Mouse (Mus musculus): ENCODE data around the gene Olfr223. TPM values are rescaled to one million over a fixed set of nuclear protein-coding genes. Genes with fewer than 3 reads are reported as not detected.
"Not testable (repeated sequence)": the region's sequence is repeated elsewhere in the genome, so short reads cannot be mapped to it uniquely, and the experiment has no call there.

Olfr223 gene
- polyA plus RNA-seq, 1 experiment from 2014 or later: not detected

DNA sequence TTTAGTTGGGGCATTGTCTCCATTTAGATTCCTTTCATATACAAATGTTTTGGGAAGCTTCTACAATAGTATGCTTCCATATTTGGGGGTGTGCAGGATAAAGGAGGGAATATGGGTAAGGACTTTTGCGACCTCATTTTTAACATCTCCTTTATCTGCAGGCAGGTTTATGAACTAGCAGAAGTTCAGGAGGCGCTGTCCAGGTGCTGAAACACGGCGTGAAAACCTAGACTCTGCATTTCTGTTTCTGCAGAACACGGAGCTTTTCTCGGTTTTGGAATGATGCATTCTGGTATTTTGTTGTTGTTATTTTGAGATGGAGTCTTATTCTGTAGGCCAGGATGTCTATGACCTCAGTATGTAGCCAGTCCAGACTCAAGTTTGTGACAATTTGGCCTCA lies 8.6 kb downstream of the Olfr223 start:
- H3K4me1 ChIP-seq (replicated peaks): no peaks in the 10 kb centered on the region
- no peak overlapping the region for H3K27ac ChIP-seq
- 40% methylated on average over 6 of the region's 6 CpGs for WGBS
- no peak overlapping the region for H3K4me3 ChIP-seq (replicated peaks)
- H3K4me2 ChIP-seq (replicated peaks): no peak overlapping the region
- no peak overlapping the region for H3K9ac ChIP-seq (replicated peaks)
- no peaks in the 10 kb centered on the region for H3K9me3 ChIP-seq
- no peaks in the 10 kb centered on the region for H3K27me3 ChIP-seq
- no peak for ATAC-seq
- H3K36me3 ChIP-seq: no peaks in the 10 kb centered on the region

DNA sequence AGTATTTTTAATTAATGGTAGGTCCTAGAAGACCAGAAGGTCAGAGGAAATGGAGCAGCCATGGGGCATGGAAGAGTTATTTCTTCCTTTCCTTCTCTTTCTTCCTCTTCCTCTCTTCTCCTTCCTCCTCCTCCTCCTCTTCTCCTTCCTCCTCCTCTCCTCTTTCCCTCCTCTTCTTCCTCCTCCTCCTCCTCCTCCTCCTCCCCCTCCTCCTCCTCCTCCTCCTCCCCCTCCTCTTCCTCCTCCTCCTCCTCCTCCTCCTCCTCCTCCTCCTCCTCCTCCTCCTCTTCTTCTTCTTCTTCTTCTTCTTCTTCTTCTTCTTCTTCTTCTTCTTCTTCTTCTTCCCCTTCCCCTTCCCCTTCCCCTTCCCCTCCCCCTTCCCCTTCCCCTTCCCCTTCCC lies 17.0 kb downstream of the Olfr223 start, which contains the start of gene Olfr222:
TSS of gene Olfr222 (minus strand) at position 101 of the 400 bp plus-strand sequence.
- H3K4me1 ChIP-seq (replicated peaks); H3K9ac ChIP-seq (replicated peaks); H3K4me3 ChIP-seq (replicated peaks); ATAC-seq; H3K27ac ChIP-seq; H3K36me3 ChIP-seq; H3K9me3 ChIP-seq; H3K4me2 ChIP-seq (replicated peaks); H3K27me3 ChIP-seq: not testable (repeated sequence)

DNA sequence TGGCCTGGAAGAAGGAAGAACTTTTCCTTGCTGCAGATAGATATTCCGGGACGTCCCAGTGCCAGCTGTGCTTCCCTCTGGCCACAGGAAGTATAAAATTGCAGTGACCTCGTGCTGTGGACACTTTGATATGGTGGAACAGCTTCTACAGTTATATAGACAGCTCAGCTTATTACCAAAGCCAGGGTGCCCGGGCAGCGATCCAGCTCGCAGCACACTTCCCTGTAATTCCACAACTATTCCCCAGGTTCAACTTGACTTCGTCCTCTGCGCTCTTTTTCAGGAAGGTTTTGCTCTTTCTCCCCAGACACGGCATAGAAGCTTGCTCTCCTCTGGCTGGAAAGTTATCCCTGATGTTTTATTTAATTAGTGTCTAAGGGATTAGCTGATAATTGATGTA lies 17.4 kb downstream of the Olfr223 start:
- Histone ChIP-seq H3K4me1 (replicated peaks) (no peaks in the 10 kb centered on the region), H3K4me2 (replicated peaks) (no peak overlapping the region), H3K27me3 (no peaks in the 10 kb centered on the region), H3K27ac (no peak overlapping the region), H3K4me3 (replicated peaks) (no peak overlapping the region), H3K36me3 (no peaks in the 10 kb centered on the region), H3K9ac (replicated peaks) (no peak overlapping the region), H3K9me3 (no peaks in the 10 kb centered on the region)
- 74% methylated on average over 9 of the region's 9 CpGs for WGBS
- ATAC-seq: no peak

DNA sequence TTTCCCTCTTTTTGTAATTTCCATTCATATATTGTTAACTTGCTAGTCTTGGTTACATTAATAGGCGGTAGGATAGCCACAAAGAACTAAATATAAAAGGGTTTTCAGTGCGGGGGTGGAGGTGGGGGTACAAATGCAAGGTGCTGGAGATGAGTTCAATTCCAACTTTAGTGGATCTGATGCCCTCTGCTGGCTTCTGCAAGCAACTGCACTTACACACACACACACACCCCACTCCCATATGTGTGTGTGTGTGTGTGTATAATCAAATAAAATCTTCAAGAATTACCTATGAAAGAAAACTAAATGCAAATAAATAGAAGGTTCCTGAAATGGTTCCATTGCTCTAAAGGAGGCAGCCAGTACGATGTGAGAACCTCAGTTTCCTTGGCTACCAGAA lies 23.8 kb downstream of the Olfr223 start:
- no peak for ATAC-seq
- H3K9me3 ChIP-seq: no peaks in the 10 kb centered on the region
- WGBS: 63% methylated on average over 3 of the region's 3 CpGs
- H3K36me3 ChIP-seq: no peaks in the 10 kb centered on the region
- no peaks in the 10 kb centered on the region for H3K4me1 ChIP-seq (replicated peaks)
- H3K4me3 ChIP-seq (replicated peaks): no peak overlapping the region
- H3K4me2 ChIP-seq (replicated peaks): no peak overlapping the region
- H3K9ac ChIP-seq (replicated peaks): no peak overlapping the region
- H3K27ac ChIP-seq: no peak overlapping the region
- no peaks in the 10 kb centered on the region for H3K27me3 ChIP-seq

DNA sequence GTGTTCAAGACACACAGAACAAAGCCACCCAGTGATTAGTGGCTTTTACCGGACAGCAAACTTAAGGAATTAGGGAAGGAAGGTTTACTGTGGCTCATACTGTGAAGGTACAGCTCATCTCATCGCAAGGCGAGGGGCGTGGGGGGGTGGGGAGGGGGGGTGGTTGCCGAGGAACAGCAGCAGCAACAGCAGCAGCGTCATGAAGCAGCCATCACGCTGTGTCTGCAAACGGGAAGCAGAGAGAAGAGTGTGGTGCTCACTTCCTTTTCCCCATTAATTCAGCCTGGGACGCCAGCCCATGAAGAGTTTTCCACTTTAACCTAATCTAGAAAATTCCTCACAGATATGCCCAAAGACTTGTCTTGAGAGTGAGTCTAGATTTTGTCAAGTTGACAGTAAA lies 30.3 kb downstream of the Olfr223 start:
- Histone ChIP-seq H3K27ac (no peak overlapping the region), H3K9ac (replicated peaks) (no peak overlapping the region), H3K4me3 (replicated peaks) (no peak overlapping the region), H3K27me3 (no peaks in the 10 kb centered on the region), H3K9me3 (no peaks in the 10 kb centered on the region), H3K4me1 (replicated peaks) (no peaks in the 10 kb centered on the region), H3K4me2 (replicated peaks) (no peak overlapping the region), H3K36me3 (no peaks in the 10 kb centered on the region)
- ATAC-seq: no peak
- 61% methylated on average over 9 of the region's 9 CpGs for WGBS

DNA sequence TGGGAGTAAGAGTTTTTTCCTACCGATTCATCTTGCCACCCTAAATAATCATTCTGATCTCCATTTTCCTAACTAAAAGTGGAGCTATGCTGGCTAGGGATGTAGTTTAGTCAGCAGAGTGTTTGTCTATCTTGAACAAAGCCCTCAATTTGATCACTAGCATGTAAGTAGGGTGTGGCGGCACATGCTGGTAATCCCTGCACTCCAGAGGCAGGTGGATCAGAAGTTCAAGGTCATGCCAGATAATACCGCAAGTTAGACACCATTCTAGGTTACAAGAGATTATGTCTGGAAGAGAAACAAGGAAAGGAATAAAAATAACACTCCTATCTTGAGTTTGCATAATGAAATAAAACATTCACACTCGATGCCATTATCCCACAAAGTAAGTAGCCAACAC lies 30.8 kb downstream of the Olfr223 start:
- Histone ChIP-seq H3K4me3 (replicated peaks) (no peak overlapping the region), H3K4me1 (replicated peaks) (no peaks in the 10 kb centered on the region), H3K27me3 (no peaks in the 10 kb centered on the region), H3K27ac (no peak overlapping the region), H3K4me2 (replicated peaks) (no peak overlapping the region), H3K9me3 (no peaks in the 10 kb centered on the region), H3K9ac (replicated peaks) (no peak overlapping the region), H3K36me3 (no peaks in the 10 kb centered on the region)
- no peak for ATAC-seq
- 95% methylated on average over 4 of the region's 4 CpGs for WGBS

DNA sequence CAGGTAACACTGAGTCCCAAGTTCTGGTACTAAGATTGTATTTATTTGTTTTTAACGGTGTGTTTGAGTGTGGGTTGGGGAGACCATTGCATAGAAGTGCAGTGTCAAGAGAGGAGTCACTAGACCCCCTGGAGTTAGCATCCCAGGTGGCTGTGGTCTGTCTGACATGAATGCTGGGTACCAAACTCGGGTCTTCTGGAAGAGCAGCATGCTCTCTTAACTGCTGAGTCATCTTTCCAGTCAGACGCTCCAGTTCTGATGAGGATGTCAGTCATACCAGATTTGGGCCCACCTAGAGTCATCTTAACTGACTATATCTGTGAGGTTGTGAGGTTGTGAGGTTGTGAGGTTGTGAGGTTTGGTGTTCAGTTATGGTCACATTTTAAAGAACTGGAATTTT lies 32.2 kb downstream of the Olfr223 start:
- ATAC-seq: no peak
- H3K9me3 ChIP-seq: no peaks in the 10 kb centered on the region
- no peak overlapping the region for H3K27ac ChIP-seq
- 68% methylated on average over 3 of the region's 3 CpGs for WGBS
- no peaks in the 10 kb centered on the region for H3K36me3 ChIP-seq
- H3K9ac ChIP-seq (replicated peaks): no peak overlapping the region
- H3K4me3 ChIP-seq (replicated peaks): no peak overlapping the region
- H3K4me2 ChIP-seq (replicated peaks): no peak overlapping the region
- no peaks in the 10 kb centered on the region for H3K27me3 ChIP-seq
- H3K4me1 ChIP-seq (replicated peaks): no peaks in the 10 kb centered on the region

DNA sequence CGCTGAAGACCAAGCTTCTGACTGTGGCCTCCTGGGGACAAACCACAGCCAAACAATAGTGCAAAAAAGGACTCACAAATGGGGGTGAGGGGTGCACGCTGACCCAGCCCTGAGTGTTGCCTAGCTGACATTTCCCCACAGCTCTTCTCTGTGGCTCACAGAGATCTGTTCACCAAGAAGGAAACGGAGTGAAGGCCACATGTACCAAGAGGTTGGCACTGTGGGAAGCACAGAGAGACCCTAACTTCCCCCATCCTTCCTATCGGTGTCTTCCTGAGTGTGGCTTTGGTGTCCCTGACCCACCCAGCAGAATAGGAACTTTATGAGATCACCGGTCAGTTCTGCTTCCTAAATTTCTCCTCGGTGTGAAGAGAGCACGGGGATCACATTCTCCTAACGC lies 38.6 kb downstream of the Olfr223 start:
- no peaks in the 10 kb centered on the region for H3K4me1 ChIP-seq (replicated peaks)
- H3K36me3 ChIP-seq: no peaks in the 10 kb centered on the region
- no peaks in the 10 kb centered on the region for H3K9me3 ChIP-seq
- no peak overlapping the region for H3K4me2 ChIP-seq (replicated peaks)
- H3K4me3 ChIP-seq (replicated peaks): no peak overlapping the region
- no peaks in the 10 kb centered on the region for H3K27me3 ChIP-seq
- no peak for ATAC-seq
- WGBS: 74% methylated on average over 8 of the region's 8 CpGs
- H3K9ac ChIP-seq (replicated peaks): no peak overlapping the region
- H3K27ac ChIP-seq: no peak overlapping the region

DNA sequence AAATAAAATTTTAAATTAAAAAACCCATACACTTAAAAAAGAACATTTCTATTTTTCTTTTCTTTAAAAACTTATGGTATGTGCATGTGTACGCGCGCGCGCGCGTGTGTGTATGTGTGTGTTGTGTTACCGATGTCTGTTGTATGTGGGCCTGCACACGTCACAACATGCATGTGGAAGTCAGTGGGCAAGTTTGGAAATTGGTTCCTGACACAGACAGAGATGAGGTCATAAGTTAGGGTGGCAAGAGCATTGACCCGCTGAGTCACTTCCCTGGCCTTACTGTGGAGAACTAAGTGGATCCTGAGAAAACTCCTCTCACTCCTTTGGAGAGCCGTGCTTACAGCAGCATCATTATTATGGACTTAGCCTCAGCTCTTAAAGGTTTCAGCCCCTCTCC lies 39.0 kb downstream of the Olfr223 start:
- no peak overlapping the region for H3K27ac ChIP-seq
- H3K9me3 ChIP-seq: no peaks in the 10 kb centered on the region
- 92% methylated on average over 11 of the region's 11 CpGs for WGBS
- no peak for ATAC-seq
- H3K36me3 ChIP-seq: no peaks in the 10 kb centered on the region
- no peaks in the 10 kb centered on the region for H3K27me3 ChIP-seq
- no peak overlapping the region for H3K4me2 ChIP-seq (replicated peaks)
- H3K9ac ChIP-seq (replicated peaks): no peak overlapping the region
- no peak overlapping the region for H3K4me3 ChIP-seq (replicated peaks)
- H3K4me1 ChIP-seq (replicated peaks): no peaks in the 10 kb centered on the region

DNA sequence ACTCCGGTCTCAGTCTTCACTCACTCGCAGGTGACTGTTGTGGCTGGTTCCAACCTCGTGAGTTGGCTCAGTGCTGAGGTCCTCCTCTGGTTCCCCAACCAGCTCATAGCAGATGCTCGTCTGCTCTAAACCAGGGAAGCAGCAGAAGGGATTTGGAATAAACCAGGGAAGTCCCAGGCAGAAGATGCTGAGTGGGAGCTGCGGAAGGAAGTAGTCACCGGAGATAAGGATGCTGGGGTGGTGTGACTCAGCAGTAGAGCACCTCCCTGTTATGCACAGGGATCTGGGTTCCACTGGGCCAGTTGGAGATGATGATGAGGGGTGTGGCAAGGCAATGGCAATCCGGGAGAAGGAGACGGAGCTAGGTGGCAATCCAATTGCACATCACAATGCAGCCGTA lies 49.1 kb downstream of the Olfr223 start:
- no peak overlapping the region for H3K4me3 ChIP-seq (replicated peaks)
- no peaks in the 10 kb centered on the region for H3K4me1 ChIP-seq (replicated peaks)
- no peak for ATAC-seq
- no peak overlapping the region for H3K27ac ChIP-seq
- no peaks in the 10 kb centered on the region for H3K9me3 ChIP-seq
- no peaks in the 10 kb centered on the region for H3K36me3 ChIP-seq
- 85% methylated on average over 9 of the region's 9 CpGs for WGBS
- H3K9ac ChIP-seq (replicated peaks): no peak overlapping the region
- no peaks in the 10 kb centered on the region for H3K27me3 ChIP-seq
- no peak overlapping the region for H3K4me2 ChIP-seq (replicated peaks)

DNA sequence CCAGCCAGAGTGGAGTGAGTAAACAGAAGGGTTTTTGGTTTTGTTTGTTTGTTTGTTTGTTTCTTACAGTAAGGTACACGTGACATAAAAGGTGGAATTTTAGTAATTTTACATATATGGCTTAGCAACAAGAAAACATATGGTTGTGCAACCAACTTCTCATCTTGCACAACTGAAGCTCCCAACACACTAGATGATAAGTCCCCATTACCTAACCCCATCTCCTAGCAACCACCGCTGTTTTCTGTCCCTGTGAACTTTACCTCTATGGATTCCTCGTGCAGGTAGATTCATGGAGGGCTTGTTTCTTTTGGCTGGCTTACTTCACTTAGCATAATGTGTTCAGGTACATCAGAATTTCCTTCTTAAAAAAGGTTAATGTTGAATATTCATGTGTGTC lies 49.7 kb downstream of the Olfr223 start:
- ATAC-seq: no peak
- Histone ChIP-seq H3K4me1 (replicated peaks) (no peaks in the 10 kb centered on the region), H3K9ac (replicated peaks) (no peak overlapping the region), H3K27me3 (no peaks in the 10 kb centered on the region), H3K4me2 (replicated peaks) (no peak overlapping the region), H3K27ac (no peak overlapping the region), H3K4me3 (replicated peaks) (no peak overlapping the region), H3K36me3 (no peaks in the 10 kb centered on the region), H3K9me3 (no peaks in the 10 kb centered on the region)
- 77% methylated on average over 3 of the region's 3 CpGs for WGBS

DNA sequence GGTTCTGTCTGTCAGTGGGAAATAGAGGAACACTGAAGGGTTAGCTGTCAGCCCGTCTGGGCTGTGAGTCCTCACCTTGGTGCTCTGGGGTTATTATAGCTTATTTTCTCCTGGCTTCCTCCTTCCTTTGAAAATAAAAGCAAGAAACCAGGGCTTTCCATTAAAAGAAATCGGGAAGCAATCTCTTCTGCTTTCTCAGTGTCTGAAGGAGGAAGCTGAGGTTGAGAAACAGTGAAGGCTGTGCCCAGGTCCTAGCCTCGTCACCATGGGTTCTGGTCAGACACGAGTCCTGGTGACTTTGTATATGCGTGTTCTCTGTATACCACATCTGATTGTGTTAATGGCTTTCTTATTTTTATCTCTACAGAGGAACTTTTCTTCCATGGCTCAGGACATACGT lies 50.6 kb downstream of the Olfr223 start:
- Histone ChIP-seq H3K36me3 (no peaks in the 10 kb centered on the region), H3K9ac (replicated peaks) (no peak overlapping the region), H3K9me3 (no peaks in the 10 kb centered on the region), H3K4me3 (replicated peaks) (no peak overlapping the region), H3K27me3 (no peaks in the 10 kb centered on the region), H3K4me2 (replicated peaks) (no peak overlapping the region), H3K27ac (no peak overlapping the region), H3K4me1 (replicated peaks) (no peaks in the 10 kb centered on the region)
- ATAC-seq: no peak
- 87% methylated on average over 6 of the region's 6 CpGs for WGBS

DNA sequence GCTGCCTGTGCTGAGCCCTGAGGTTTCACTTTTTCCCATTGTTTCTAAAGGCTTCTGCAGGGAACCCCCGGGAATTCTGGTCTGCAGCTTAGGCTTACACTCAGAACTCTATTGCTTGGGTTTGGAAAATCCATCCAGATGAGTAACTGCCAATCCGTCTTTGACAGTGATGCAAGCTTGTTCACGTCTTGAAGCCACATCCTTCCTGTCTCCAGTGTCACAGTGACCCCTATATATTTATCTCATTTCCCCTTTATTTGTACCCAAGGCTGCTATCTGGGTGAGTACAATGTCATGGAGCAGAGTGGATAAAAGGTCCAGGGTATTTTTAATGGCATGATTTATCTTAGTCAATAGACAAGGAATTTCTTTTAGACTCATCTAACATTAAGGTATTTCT lies 51.8 kb downstream of the Olfr223 start, which contains the start of gene Nlrp3:
TSS of gene Nlrp3 (plus strand) at position 245 of the 400 bp plus-strand sequence.
- no peak within 1 kb of the TSS for H3K4me2 ChIP-seq (replicated peaks)
- whole genome bisulfite sequencing: 48% methylated on average over 3 of the region's 3 CpGs
- no peak within 1 kb of the TSS for H3K27ac ChIP-seq
- ATAC-seq: no peak
- H3K9ac ChIP-seq (replicated peaks): no peak within 1 kb of the TSS
- H3K36me3 ChIP-seq: no peaks in the 10 kb centered on the region
- H3K9me3 ChIP-seq: no peaks in the 10 kb centered on the region
- H3K4me3 ChIP-seq (replicated peaks): no peak within 1 kb of the TSS
- H3K27me3 ChIP-seq: no peaks in the 10 kb centered on the region
- H3K4me1 ChIP-seq (replicated peaks): no peaks in the 10 kb centered on the region
